Mouse (Mus musculus) kidney, postnatal 10 days (tissue): Measurements from ENCODE around the gene Eid2b.
"Not testable (repeated sequence)": the region's sequence is repeated elsewhere in the genome, so short reads cannot be mapped to it uniquely, and the experiment has no call there.

Source experiments
- DNase-seq: peaks from one replicate; pipeline ENCODE4 v3.0.0; 2021; ENCODE audit warnings: mixed read lengths

Eid2b gene

GRCm38 (mm10) chr7:28277615-28278278 is at the start of gene Eid2b:
Gene Eid2b (plus strand): TSS chr7:28277739.
- DNase-seq: peak; percentile 98

GRCm38 (mm10) chr7:28243943-28244342 is 33.6 kb upstream of the Eid2b start:
- not testable (repeated sequence) for DNase-seq

- no peak for DNase-seq
Observed at GRCm38 (mm10) chr7:28248957-28249356, 28.6 kb upstream of the Eid2b start.

- DNase-seq: no peak
Observed at GRCm38 (mm10) chr7:28251976-28252375, 25.6 kb upstream of the Eid2b start.

GRCm38 (mm10) chr7:28254591-28254990 is 22.9 kb upstream of the Eid2b start:
- DNase-seq: no peak

GRCm38 (mm10) chr7:28255476-28255875 is 22.1 kb upstream of the Eid2b start:
- no peak for DNase-seq

GRCm38 (mm10) chr7:28262861-28263260 is 14.7 kb upstream of the Eid2b start:
- DNase-seq: no peak

GRCm38 (mm10) chr7:28263786-28264185 is 13.8 kb upstream of the Eid2b start:
- DNase-seq: peak; percentile 92

- DNase-seq: no peak
Observed at GRCm38 (mm10) chr7:28265391-28265790, 12.1 kb upstream of the Eid2b start.

- DNase-seq: peak; percentile 90
Observed at GRCm38 (mm10) chr7:28267129-28268041, 10.2 kb upstream of the Eid2b start, which contains the start of gene Eid2. Gene Eid2 (plus strand): TSS chr7:28267881.

- DNase-seq: peak; percentile 73
Observed at GRCm38 (mm10) chr7:28268042-28268531, 9.5 kb upstream of the Eid2b start.

GRCm38 (mm10) chr7:28268576-28268975 is 9.0 kb upstream of the Eid2b start:
- DNase-seq: peak; percentile 11

GRCm38 (mm10) chr7:28269355-28269754 is 8.2 kb upstream of the Eid2b start:
- DNase-seq: no peak

GRCm38 (mm10) chr7:28271761-28272160 is 5.8 kb upstream of the Eid2b start:
- DNase-seq: no peak

GRCm38 (mm10) chr7:28277237-28277614 is 313 bp upstream of the Eid2b start:
- no peak for DNase-seq

- DNase-seq: no peak
Observed at GRCm38 (mm10) chr7:28278279-28278652, 727 bp downstream of the Eid2b start.

GRCm38 (mm10) chr7:28280630-28281029 is 3.1 kb downstream of the Eid2b start:
- DNase-seq: no peak

- no peak for DNase-seq
Observed at GRCm38 (mm10) chr7:28290165-28290564, 12.6 kb downstream of the Eid2b start.

GRCm38 (mm10) chr7:28290638-28291590 is 13.4 kb downstream of the Eid2b start, which contains the start of gene Selenov:
Gene Selenov (minus strand): TSS chr7:28291186.
- peak; percentile 43 for DNase-seq

- peak; percentile 84 for DNase-seq
Observed at GRCm38 (mm10) chr7:28294481-28294880, 16.9 kb downstream of the Eid2b start.

GRCm38 (mm10) chr7:28298837-28299625 is 21.5 kb downstream of the Eid2b start:
- DNase-seq: peak; percentile 68
